Mouse (Mus musculus) spleen, adult 2 months (tissue): ENCODE results near the gene Wsb1.

Experiments
- CTCF ChIP-seq: fragments of 200-500 bp; IDR thresholded peaks from 2 replicates; pipeline ENCODE4 v1.5.1; 2011; ENCODE audit warnings: mild to moderate bottlenecking, inconsistent platforms; ENCODE audit not compliant: insufficient read depth, insufficient read length, insufficient replicate concordance; ENCODE audit errors: extremely low read depth
- POLR2A ChIP-seq: fragments of 200-500 bp; IDR thresholded peaks from 2 replicates; pipeline ENCODE4 v1.6.1; 2011; ENCODE audit warnings: low read depth, low read length, inconsistent platforms

DNA sequence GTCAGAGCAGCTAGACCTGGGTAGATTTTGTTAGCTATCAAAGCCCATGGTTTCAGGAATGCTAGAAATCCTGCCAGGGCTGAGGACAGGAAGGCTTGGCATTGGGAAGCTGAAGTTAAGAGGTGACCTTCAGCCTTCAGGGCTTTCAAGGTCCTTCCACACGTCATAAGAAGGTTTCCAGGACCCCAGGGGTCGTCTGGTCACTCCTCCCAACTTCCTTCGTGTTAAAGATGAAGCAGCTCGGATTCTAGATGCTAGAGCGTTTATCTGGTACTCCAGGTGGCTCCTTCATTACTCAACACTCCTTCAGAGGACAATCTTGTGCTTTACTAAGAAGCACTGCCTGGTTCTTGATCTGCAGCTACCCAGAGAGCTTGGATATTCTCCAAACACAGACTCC is 45.4 kb downstream of the Wsb1 start:
- TF ChIP-seq CTCF (no peak), POLR2A (no peak)
